Mouse (Mus musculus): Measurements from ENCODE around the gene Rita1.

The Rita1 gene

GRCm38 (mm10) chr5:120600946-120601668 is 11.3 kb downstream of the Rita1 start:
- peak in 1 of 2 experiments; percentile 68 for DNase-seq

GRCm38 (mm10) chr5:120599625-120600024 is 12.8 kb downstream of the Rita1 start:
- DNase-seq = no peak

DNA sequence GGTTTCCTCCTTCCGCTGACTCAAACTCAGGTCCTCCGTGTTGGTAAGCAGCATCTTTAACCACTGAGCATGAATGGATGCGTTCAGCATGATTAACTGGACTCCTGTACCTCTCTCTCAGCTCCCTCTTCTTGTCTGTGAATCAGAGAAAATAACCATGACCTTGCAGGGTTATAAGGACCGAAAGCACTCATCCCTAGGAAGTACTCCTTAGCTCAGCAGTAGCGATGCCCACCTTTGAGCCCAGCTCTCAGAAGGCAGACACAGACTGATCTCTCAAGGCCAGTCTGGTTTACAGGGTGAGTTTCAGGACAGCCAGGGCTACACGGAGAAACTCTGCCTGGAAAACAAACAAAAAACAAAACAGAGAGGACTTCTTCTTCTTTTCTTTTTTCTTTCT is 17.9 kb downstream of the Rita1 start:
- peak; percentile 52 to 77 for DNase-seq

DNA sequence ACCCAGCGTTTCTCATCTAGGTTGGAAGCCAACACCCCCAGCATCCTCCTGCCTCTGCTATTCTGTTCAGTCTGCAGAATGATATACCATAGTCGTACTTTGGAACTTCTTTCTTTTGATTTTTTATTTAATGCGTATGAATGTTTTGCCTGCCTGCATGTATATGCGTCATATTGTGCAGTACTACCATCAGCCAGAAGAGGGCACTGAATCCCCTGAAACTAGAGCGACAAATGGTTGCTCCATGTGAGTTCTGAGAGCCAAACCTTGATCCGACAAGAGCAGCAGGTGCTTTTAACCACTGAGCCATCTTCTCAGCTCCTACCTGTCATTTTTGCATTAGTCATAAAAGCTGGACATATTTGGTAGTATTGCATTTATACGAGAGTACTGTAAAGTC is 20.2 kb downstream of the Rita1 start:
- DNase-seq = peak in 1 of 2 experiments; percentile 69

- peak in 1 of 2 experiments; percentile 78 for DNase-seq
Measured at GRCm38 (mm10) chr5:120590356-120591010, 21.9 kb downstream of the Rita1 start.

GRCm38 (mm10) chr5:120588569-120589094 is 23.8 kb downstream of the Rita1 start, which contains the start of the genes Tpcn1 and Iqcd:
Tpcn1 (minus strand) TSS chr5:120588673.
Iqcd (plus strand) TSS chr5:120589016.
- DNase-seq = peak; percentile 99 to 100

- no peak for DNase-seq
Measured at GRCm38 (mm10) chr5:120587940-120588568, 24.3 kb downstream of the Rita1 start.

DNA sequence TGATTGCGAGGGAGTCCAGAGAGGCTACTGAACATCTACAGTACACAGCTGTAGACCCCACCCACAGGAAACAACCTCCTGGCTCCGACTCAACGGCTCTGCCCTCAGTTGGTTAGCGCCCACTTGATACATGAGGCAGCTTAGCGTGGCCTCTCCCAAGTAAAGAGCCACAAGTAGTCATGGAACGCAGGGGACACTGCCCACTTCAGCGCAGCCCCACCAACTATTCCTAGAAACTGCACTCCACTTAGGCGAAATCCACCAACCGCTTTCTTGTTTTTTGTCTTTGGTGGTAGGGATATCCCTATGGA is 24.8 kb downstream of the Rita1 start:
- DNase-seq = peak; percentile 75

DNA sequence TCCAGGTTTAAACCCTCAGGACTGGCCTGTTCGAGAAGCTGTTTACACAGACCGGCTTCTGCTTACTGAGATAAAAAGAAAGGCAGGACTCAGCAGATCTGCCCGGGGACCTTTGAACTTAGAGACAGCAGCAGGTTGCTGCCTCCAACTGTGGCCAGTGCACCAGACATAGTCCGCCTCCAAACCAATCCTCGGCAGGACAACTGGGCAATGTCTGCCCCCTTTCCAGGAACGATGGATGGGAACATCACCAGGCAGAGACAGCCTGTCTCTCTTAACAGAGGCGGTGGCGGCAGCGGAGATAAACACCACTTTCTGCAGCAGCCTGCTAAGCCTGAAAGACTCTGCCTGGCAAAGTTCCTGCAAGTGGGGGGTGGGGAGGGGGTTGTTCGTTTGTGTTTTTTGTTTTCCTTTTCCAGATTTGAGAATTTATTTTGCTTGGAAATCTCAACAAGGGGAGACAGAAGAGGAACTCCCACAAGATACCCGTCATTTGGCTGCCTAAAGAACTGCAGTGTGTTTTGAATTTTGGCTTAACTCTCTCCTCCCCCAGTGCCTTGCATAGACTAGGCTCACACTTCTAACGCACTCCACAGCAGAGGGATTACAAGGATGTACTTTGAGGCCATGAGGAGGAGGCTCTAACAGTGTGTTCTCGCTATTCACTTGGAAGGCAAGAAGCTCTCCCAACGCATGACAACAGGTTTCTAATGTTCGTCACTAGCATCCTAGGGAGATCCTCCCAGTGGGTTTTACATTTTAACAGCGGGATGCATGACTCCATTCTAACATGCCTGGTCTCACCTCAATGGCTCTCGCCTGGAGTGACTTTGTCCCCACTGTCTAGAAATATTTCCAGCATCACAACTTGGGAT is 25.4 kb downstream of the Rita1 start:
- DNase-seq = peak; percentile 77 to 91

DNA sequence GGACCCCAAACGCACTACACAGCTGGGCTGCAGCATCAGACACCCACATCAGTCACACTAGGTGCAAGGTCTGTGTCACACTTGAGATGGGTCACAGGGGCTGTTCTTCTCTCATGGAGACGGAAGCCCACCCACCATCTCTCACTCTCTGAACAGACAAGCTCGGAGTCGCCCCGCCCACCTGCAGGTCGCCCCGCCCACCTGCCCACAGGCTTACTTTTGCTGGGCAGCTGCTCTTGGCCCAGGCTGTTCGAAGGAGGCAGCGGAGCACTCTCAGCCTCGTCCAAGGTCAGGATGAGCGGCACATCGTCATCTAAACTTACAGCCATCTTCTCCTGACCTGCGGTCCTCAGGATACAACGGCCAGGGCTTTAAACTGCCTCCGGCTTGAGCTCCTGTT is 27.4 kb downstream of the Rita1 start:
- peak in 1 of 2 experiments; percentile 69 for DNase-seq

GRCm38 (mm10) chr5:120583511-120583910 is 28.9 kb downstream of the Rita1 start:
- no peak for DNase-seq

DNA sequence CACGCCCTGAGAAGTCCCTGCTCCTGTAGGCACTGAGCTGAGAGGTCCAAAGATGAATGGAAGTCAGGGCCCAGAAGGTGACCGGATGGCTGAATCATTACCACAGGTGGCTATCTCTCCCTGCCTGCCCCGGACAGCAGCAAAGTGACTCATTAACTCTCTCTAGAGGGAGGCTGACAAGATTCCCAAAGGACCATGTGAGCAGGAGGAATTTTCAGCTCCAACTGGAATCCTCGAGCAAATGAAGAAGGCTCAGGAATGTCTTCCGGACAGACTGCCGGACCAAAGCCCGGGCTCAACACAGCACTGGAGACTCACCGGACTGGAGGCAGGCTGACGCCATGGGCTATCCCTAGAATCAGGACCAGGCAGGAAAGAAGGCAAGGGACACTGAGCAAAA is 30.4 kb downstream of the Rita1 start:
- DNase-seq = peak; percentile 69 to 89

DNA sequence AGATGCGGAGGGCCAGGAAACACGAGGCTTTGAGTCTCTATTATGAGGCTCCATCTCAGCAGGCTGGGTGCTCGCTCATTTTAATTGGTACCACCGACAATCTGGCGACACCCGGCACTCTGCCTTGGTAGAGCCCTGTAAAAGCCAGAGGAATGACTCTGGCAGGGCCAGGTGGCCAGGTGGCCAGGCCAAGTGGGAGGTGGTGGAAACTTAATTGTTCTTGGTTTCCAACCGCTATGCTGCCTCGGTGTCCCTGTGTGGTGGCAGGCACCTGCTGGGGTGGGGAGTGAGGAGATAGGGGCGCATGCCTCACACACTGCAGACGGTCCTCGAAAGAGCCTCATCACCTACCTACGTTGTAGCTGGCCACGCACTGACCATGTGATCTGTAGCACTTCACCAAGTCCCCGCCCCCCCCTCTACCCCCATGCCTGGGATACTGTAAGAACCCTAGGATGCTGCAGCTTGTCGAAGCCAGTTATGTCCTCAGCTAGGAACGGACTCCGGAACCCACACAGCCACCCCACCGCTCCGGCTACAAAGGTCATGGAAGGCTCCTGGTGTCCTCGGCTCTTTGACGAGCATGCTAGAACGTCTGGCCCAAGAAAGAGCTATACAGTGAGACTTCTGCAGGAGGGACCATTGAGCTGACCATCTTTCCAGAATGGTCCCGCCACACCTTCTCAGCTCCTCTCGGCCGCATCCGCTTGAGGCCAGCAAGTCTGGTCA is 32.3 kb downstream of the Rita1 start:
- DNase-seq = peak; percentile 51 to 53

DNA sequence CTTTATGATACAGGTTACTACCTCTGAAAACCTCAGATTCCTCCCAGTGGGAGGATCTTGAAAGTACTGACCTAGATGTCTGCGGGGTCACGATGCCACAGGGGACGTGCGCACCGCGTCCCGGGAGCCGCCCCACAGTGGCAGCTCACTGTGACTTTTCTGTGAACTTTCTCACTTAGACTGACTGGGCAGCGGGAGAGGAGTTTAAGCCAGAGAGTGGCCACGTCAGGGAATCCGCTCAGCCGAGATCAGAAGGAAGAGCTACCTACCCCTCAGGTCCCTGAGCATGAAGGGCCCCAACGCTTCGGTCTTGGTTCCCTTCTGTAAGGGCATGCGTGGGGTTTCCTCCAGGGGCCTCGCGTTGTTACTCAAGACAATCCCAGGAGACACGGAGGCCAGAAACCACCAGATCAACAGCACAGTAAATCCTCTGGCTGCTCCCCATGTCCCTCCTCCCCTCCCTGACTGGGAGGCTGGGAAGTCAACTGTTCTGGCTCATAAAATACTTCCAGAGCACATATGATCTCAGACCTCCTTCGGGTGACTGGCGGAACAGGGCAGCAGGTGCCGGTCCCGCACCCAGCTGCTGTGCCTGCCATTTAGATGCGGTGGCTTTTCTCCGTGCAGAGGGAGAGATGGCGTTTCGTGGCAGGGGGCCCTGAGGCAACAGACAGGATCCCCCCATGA is 33.0 kb downstream of the Rita1 start:
- peak; percentile 74 to 83 for DNase-seq

DNA sequence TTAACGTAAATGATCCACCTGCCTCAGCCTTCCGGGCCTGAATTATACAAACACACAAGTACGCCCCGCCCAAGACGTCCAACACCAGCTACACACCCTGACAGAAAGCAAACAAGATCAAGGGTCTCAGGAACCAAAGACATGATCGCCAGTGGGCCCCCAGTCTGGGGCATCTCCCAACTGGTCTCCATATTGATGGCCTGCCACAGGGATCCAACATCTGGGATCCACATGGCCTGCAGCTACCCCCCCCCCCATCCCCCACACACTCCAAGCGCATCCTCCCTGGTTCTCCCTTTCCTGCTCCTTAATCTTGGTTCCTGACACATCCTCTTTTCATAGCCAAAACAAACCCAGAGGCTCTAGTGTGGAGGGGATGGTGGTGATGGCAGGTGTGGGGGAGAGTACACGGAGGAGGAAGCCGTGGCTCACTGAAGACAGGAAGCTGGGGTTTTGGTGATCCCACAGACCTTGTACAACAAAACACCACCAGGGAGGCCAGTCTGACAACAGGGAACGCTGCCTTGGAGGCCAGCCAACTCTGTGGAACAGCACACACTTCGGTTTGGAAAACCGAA is 33.8 kb downstream of the Rita1 start:
- peak; percentile 76 to 83 for DNase-seq

- DNase-seq = peak; percentile 67 to 79
Measured at GRCm38 (mm10) chr5:120577935-120578441, 34.4 kb downstream of the Rita1 start.

GRCm38 (mm10) chr5:120576781-120577301 is 35.5 kb downstream of the Rita1 start:
- DNase-seq = no peak

DNA sequence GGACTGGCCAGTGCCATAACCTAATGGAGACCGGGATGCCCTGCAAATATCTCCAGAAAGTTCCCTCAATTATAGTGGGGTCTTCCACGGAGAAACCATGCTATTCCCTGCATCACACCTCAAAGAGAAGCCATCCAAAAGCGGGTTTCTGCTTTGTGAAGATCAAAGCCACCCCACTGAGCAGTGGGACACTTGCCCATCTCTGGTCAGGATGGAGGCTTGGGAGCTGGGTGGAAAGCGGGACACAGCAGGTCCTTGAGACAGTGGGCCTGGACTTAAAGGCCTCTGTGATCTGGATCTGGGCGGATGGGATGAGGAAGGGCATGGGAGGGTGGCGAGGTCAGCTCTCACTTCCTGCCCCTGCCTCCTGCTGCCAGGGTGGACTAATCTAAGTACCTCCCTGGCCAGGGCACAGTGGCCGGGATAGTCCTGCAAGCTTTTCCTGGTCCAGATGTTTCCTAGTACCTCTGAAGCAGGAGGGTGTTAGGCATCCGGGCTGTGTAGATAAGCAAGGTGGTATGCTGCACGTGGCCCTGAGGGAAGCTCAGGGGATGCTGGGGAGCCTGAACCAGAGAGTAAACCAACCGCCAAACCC is 37.8 kb downstream of the Rita1 start:
- DNase-seq = no peak

DNA sequence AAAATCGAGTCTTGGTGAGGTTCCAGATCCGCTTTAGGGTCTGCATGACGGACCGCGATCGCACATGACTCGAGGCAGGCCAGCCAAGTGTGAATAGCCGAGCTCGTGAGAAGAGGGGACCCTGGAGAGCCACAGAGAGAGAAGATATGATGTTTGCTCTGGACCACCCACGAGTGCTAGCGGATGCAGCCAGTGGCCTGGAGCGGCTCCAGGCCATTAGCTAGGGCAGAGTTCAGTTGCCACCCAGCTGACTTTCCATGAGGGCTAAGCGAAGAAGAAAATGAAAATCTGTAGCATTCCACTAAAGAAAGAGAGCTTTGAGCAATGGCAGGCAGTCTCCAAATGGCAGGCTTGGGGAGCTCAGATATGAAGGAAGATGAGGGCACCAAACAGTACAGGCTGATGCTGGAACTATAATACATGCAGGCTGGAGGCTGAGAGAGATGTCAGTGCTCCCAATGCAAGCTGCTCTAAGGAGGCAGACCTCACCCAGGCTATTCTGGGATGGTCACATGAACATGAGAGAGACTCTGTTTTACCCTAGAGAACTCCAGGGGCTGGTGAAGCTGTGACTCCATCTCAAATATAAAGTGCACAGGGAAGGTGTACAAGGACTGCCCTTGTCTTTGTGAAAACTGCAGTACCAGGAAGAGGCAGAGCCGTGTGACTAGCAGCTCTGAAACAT is 41.2 kb downstream of the Rita1 start:
- DNase-seq = peak; percentile 72 to 77
